In the genomic region with DNA sequence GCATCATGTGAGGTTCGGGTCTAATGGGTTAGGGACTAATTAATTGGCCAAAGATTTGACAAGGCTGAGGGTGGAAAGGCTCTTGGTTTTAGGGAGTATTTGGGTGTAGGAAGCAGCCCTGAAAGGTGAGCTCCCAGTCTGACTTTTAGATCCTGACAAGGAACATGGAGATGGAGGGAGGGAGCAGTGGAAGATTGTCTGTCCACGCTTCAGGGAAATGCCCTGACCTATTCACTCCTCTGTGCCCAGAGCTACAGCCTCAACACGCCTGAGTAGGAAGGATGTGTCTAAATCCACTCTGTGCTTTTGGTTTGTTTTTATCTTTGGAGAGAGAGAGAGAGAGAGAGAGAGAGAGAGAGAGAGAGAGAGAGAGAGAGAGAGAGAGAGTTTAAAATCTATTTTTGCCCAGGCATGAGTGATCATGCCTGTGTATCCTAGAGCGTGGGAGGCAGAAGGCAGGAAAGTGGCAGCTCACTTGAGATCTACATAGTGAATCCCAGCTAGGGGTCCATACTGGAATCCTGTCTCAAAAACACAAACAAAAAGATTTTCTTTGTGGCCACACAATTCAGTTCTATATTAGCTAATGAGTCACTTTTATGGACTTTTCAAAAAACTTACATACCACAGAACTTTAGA, we compare ENCODE assay signal across 8 mouse cellular contexts.
DNase-seq lines count a peak whose midpoint lies in the region; ATAC-seq lines count a peak whose summit lies in the region.

No protein-coding gene starts in this region.

- intact Hi-C loops in left cerebral cortex, postnatal 14 days (cut with DNase I), result loop anchor here (5.0 to 10.0 kb wide), 3 partner anchors 83 to 570 kb away; a partner anchor contains a TSS

- peak overlapping the region; percentile 87 for H3K27ac ChIP-seq in lung, embryonic 15.5 days
- H3K27ac ChIP-seq in hindbrain, embryonic 14.5 days, result peak overlapping the region; percentile 7; the same call in 1 of the 2 replicates
- peak overlapping the region; percentile 62; the same call in 1 of the 2 replicates for H3K27ac ChIP-seq in neural tube, embryonic 13.5 days (replicated peaks)
- no peak overlapping the region for H3K27ac ChIP-seq in liver, embryonic 11.5 days (ENCODE audit: low read depth, low read length)

- no peak for ATAC-seq in lung, embryonic 15.5 days (ENCODE audit: borderline replicate concordance, extremely low read depth, low FRiP score, low TSS enrichment)
- ATAC-seq in hindbrain, embryonic 14.5 days (ENCODE audit: low FRiP score), result no peak
- ATAC-seq in neural tube, embryonic 13.5 days (ENCODE audit: low read depth), result no peak
- ATAC-seq in liver, embryonic 11.5 days (replicated peaks; ENCODE audit: low FRiP score), result no peak

- H3K4me2 ChIP-seq in lung, embryonic 15.5 days, result no peak overlapping the region
- no peak overlapping the region for H3K4me2 ChIP-seq in hindbrain, embryonic 14.5 days (replicated peaks)
- H3K4me2 ChIP-seq in neural tube, embryonic 13.5 days, result no peak overlapping the region
- H3K4me2 ChIP-seq in liver, embryonic 11.5 days, result no peak overlapping the region

- WGBS in lung, embryonic 15.5 days, result 41% methylated on average over 4 of the region's 4 CpGs
- 52% methylated on average over 4 of the region's 4 CpGs for WGBS in hindbrain, embryonic 14.5 days
- WGBS in neural tube, embryonic 13.5 days, result 73% methylated on average over 4 of the region's 4 CpGs
- 57% methylated on average over 4 of the region's 4 CpGs for WGBS in liver, embryonic 11.5 days

- H3K9ac ChIP-seq in lung, embryonic 15.5 days, result no peak overlapping the region
- no peak overlapping the region for H3K9ac ChIP-seq in hindbrain, embryonic 14.5 days
- no peak overlapping the region for H3K9ac ChIP-seq in neural tube, embryonic 13.5 days
- no peak overlapping the region for H3K9ac ChIP-seq in liver, embryonic 11.5 days (ENCODE audit: low read depth, low read length)

- no peak overlapping the region for H3K4me3 ChIP-seq in lung, embryonic 15.5 days
- no peak overlapping the region for H3K4me3 ChIP-seq in hindbrain, embryonic 14.5 days (replicated peaks; ENCODE audit: low read length)
- H3K4me3 ChIP-seq in neural tube, embryonic 13.5 days, result no peak overlapping the region
- no peak overlapping the region for H3K4me3 ChIP-seq in liver, embryonic 11.5 days (ENCODE audit: low read depth, low read length)

- peaks cover 25% of the 10 kb centered on the region for H3K4me1 ChIP-seq in lung, embryonic 15.5 days
- peaks cover 16% of the 10 kb centered on the region for H3K4me1 ChIP-seq in hindbrain, embryonic 14.5 days (replicated peaks; ENCODE audit: control insufficient read depth, insufficient read depth, low read length)
- H3K4me1 ChIP-seq in neural tube, embryonic 13.5 days (replicated peaks), result peaks cover 17% of the 10 kb centered on the region
- no peaks in the 10 kb centered on the region for H3K4me1 ChIP-seq in liver, embryonic 11.5 days (replicated peaks; ENCODE audit: control insufficient read depth, insufficient read depth, low read length)

- H3K27me3 ChIP-seq in lung, embryonic 15.5 days, result no peaks in the 10 kb centered on the region
- H3K27me3 ChIP-seq in hindbrain, embryonic 14.5 days (ENCODE audit: control insufficient read depth, insufficient read depth, low read length), result no peaks in the 10 kb centered on the region
- no peaks in the 10 kb centered on the region for H3K27me3 ChIP-seq in neural tube, embryonic 13.5 days
- no peaks in the 10 kb centered on the region for H3K27me3 ChIP-seq in liver, embryonic 11.5 days (replicated peaks; ENCODE audit: control insufficient read depth, insufficient read depth, low read length)

- H3K9me3 ChIP-seq in lung, embryonic 15.5 days, result no peaks in the 10 kb centered on the region
- H3K9me3 ChIP-seq in hindbrain, embryonic 14.5 days (ENCODE audit: control insufficient read depth, low read length), result no peaks in the 10 kb centered on the region
- no peaks in the 10 kb centered on the region for H3K9me3 ChIP-seq in neural tube, embryonic 13.5 days
- H3K9me3 ChIP-seq in liver, embryonic 11.5 days (ENCODE audit: control insufficient read depth, low read length), result no peaks in the 10 kb centered on the region

- DNase-seq in embryo, embryonic 11 days, result peak; percentile 7
- no peak for DNase-seq in embryo, embryonic 10 days (ENCODE audit: low spot score)
- no peak for DNase-seq in lung, adult 18-20 months
- no peak for DNase-seq in hindbrain, embryonic 14.5 days (ENCODE audit: low spot score)
- DNase-seq in liver, embryonic 11.5 days (ENCODE audit: low spot score), result no peak
- no peak for DNase-seq in left cerebral cortex, postnatal 14 days (ENCODE audit: low spot score in 2 of 2)

- no peaks in the 10 kb centered on the region for H3K36me3 ChIP-seq in lung, embryonic 15.5 days
- no peaks in the 10 kb centered on the region for H3K36me3 ChIP-seq in hindbrain, embryonic 14.5 days (replicated peaks; ENCODE audit: control insufficient read depth, insufficient read depth)
- H3K36me3 ChIP-seq in neural tube, embryonic 13.5 days, result no peaks in the 10 kb centered on the region
- H3K36me3 ChIP-seq in liver, embryonic 11.5 days (ENCODE audit: control insufficient read depth, insufficient read depth, low read length), result no peaks in the 10 kb centered on the region
